Mouse (Mus musculus): Measurements from ENCODE around the gene Kdm5a.

GRCm38 (mm10) chr6:120468259-120468658 is 104.3 kb downstream of the Kdm5a start:
- TF ChIP-seq CTCF (IDR thresholded peaks at IDR 0.05; ENCODE audit: low read depth) = no peak
- TF ChIP-seq EP300 (IDR thresholded peaks at IDR 0.05; ENCODE audit: low read depth) = no peak

Data from liver, embryonic 14.5 days (tissue).